Comparison of ENCODE assay signal across 9 mouse cellular contexts in the genomic region with DNA sequence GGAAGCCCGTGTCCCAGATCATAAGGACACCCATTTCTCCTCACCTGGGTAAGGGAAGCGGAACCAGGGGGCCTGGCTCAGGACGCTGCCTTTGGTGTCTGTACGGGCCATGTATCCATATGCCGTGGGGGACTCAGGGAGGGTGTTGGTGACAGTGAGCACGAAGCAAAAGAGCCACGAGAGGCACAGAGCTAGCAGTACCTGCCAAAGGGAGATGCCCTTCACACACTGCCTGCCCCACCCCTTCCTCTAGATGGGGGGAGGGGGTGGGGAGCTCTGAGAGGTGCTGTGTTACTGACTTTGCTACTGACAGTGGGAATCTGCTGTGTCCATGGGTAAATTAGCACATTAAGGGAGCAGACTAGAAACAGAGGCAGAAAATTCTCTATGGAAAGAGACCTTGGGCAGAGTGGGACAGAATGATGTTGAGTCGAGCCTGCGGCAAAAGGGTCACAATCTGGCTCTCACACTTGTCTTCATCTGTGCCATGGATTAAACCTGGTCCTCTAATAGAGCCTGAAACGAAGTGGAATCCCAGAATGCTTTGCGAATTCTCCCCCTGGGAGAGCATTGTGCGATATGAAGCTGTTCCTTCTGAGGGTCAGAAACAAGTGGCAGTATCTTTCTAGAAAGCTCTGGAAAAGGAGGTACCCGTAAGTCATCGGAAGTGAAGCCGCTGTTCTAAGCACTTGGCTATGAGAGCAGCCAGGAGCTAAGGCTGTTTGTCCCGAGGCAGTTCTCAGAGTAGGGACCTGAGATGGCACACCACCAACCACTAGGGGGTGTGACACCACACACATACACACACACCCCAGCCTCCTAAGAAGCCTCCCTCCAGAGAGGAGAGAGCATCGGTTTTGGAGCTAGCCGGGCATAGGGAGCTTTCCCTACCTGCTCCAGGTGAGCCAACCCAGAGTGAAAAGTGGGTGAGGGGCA. TPM values are rescaled to one million over a fixed set of nuclear protein-coding genes. Genes with fewer than 3 reads are reported as not detected.
DNase-seq lines count a peak whose midpoint lies in the region; ATAC-seq and TF ChIP-seq lines count a peak whose summit lies in the region.
"Had no signal": no experiment of that assay in that cellular context is flagged by ENCODE, and none has a peak within 500 bp of the region (broad histone marks: within the 10 kb centered on the region; RNA-seq: fewer than 3 reads in every experiment).

No protein-coding gene starts in this region.

- TF ChIP-seq CTCF in cortical plate, adult 2 months (IDR thresholded peaks at IDR 0.05; ENCODE audit: extremely low read depth, insufficient read depth, low read length) = peak; percentile 29

- no peaks in the 10 kb centered on the region for H3K4me1 ChIP-seq in cortical plate, adult 2 months (ENCODE audit: control insufficient read depth, insufficient read depth, low read length)
- H3K4me1 ChIP-seq in limb, embryonic 12.5 days (replicated peaks) = peaks cover 8% of the 10 kb centered on the region; the same call in 1 of the 2 replicates
- peaks cover 11% of the 10 kb centered on the region for H3K4me1 ChIP-seq in midbrain, embryonic 13.5 days (replicated peaks)

- no peaks in the 10 kb centered on the region for H3K9me3 ChIP-seq in limb, embryonic 12.5 days
- H3K9me3 ChIP-seq in midbrain, embryonic 13.5 days = no peaks in the 10 kb centered on the region

- H3K27ac ChIP-seq in cortical plate, adult 2 months (ENCODE audit: insufficient read depth, low read length) = no peak overlapping the region
- H3K27ac ChIP-seq in limb, embryonic 12.5 days = no peak overlapping the region
- H3K27ac ChIP-seq in midbrain, embryonic 13.5 days = no peak overlapping the region

- H3K4me3 ChIP-seq in cortical plate, adult 2 months (ENCODE audit: insufficient read depth, low read length) = no peak overlapping the region
- H3K4me3 ChIP-seq in limb, embryonic 12.5 days (replicated peaks) = 0 out of 2 replicates have a peak overlapping the region, but pooled peaks have one; percentile 11
- H3K4me3 ChIP-seq in midbrain, embryonic 13.5 days (replicated peaks) = peak overlapping the region; percentile 17; the same call in 1 of the 2 replicates

- H3K36me3 ChIP-seq in limb, embryonic 12.5 days = no peaks in the 10 kb centered on the region
- H3K36me3 ChIP-seq in midbrain, embryonic 13.5 days = no peaks in the 10 kb centered on the region

- TF ChIP-seq POLR2A in cortical plate, adult 2 months (IDR thresholded peaks at IDR 0.05; ENCODE audit: extremely low read depth, insufficient read depth, low read length) = no peak

- peak overlapping the region; percentile 49 for H3K4me2 ChIP-seq in limb, embryonic 12.5 days
- peak overlapping the region; percentile 43 for H3K4me2 ChIP-seq in midbrain, embryonic 13.5 days (replicated peaks)

- 0 out of 2 replicates have a peak overlapping the region, but pooled peaks have one; percentile 1 for H3K9ac ChIP-seq in limb, embryonic 12.5 days (replicated peaks)
- H3K9ac ChIP-seq in midbrain, embryonic 13.5 days (replicated peaks) = no peak overlapping the region; the same call in 1 of the 2 replicates

- no peak for ATAC-seq in limb, embryonic 12.5 days (ENCODE audit: insufficient number of reproducible peaks, insufficient read depth, low FRiP score, low TSS enrichment, low read depth)
- peak; percentile 84 for ATAC-seq in midbrain, embryonic 13.5 days

- 51% methylated on average over 18 of the region's 18 CpGs for WGBS in limb, embryonic 12.5 days
- WGBS in midbrain, embryonic 13.5 days = 53% methylated on average over 18 of the region's 18 CpGs

- DNase-seq in spleen, adult 12 weeks (ENCODE audit: low spot score) = peak; percentile 21
- DNase-seq in spleen, postnatal 4 days (ENCODE audit: low spot score in 2 of 2) = no peak
- peak; percentile 18 for DNase-seq in heart, postnatal 4 days
- DNase-seq in yolk sac, embryonic 10.5 days (ENCODE audit: low spot score) = peak; percentile 12
- no peak for DNase-seq in gastrocnemius, postnatal 25 days

- H3K27me3 ChIP-seq in limb, embryonic 12.5 days = 0 out of 2 replicates have a peak, but pooled peaks cover 1% of the 10 kb centered on the region
- H3K27me3 ChIP-seq in midbrain, embryonic 13.5 days = no peaks in the 10 kb centered on the region

RNA-seq across cellular contexts. Expression of gene Slc23a4, which starts 33.0 kb away (rescaled TPM):
- 0.84 and 0.85 TPM in 2 replicates for polyA plus RNA-seq in cortical plate, adult 2 months (2012; rRNA removed)
- total RNA-seq in heart, postnatal 4 days (2021) = under 1 TPM; 0.45 to 0.83 TPM
- polyA plus RNA-seq in limb, embryonic 12.5 days (2016; fragmentation: Nextera tagmentation; extraction: Ambion mirVana) = 0.37 and 0.56 TPM in 2 replicates
- polyA plus RNA-seq in midbrain, embryonic 13.5 days (2015; fragmentation: Nextera tagmentation; extraction: Ambion mirVana) = 0.52 and 0.71 TPM in 2 replicates
- total RNA-seq in gastrocnemius, postnatal 25 days (2021) = under 1 TPM in 1 of 2 experiments, not detected in 1; 0.13 TPM

RNA-seq across cellular contexts. Expression of gene Stra8, which starts 35.2 kb away (rescaled TPM):
- not detected in 2 replicates for polyA plus RNA-seq in cortical plate, adult 2 months (2012; rRNA removed)
- total RNA-seq in heart, postnatal 4 days (2021) = not detected
- not detected in 2 replicates for polyA plus RNA-seq in limb, embryonic 12.5 days (2016; fragmentation: Nextera tagmentation; extraction: Ambion mirVana)
- polyA plus RNA-seq in midbrain, embryonic 13.5 days (2015; fragmentation: Nextera tagmentation; extraction: Ambion mirVana) = not detected in 2 replicates
- total RNA-seq in gastrocnemius, postnatal 25 days (2021) = not detected
- total RNA-seq: heart, postnatal 10 days had no signal

RNA-seq across cellular contexts. Expression of gene Wdr91, which starts 44.5 kb away (rescaled TPM):
- polyA plus RNA-seq in cortical plate, adult 2 months (2012; rRNA removed) = 31.2 and 31.8 TPM in 2 replicates
- 10 to 100 TPM; 19.1 to 22.7 TPM for total RNA-seq in heart, postnatal 4 days (2021)
- polyA plus RNA-seq in limb, embryonic 12.5 days (2016; fragmentation: Nextera tagmentation; extraction: Ambion mirVana) = 13.9 and 15.3 TPM in 2 replicates
- polyA plus RNA-seq in midbrain, embryonic 13.5 days (2015; fragmentation: Nextera tagmentation; extraction: Ambion mirVana) = 12.0 and 13.9 TPM in 2 replicates
- 1 to 10 TPM; 5.1 to 5.8 TPM for total RNA-seq in gastrocnemius, postnatal 25 days (2021)

Comparison
In these comparisons a context has a peak if more than half of its experiments do, and no peak if none do; other contexts are left out.
1. DNase-seq: peak in spleen, adult 12 weeks (single experiment), heart, postnatal 4 days (single experiment) and yolk sac, embryonic 10.5 days (single experiment); none in spleen, postnatal 4 days (0 of 2) and gastrocnemius, postnatal 25 days (single experiment).